Mouse (Mus musculus): ENCODE results near the gene Vmn1r2. TPM values are rescaled to one million over a fixed set of nuclear protein-coding genes. Genes with fewer than 3 reads are reported as not detected.
"Not testable (repeated sequence)": the region's sequence is repeated elsewhere in the genome, so short reads cannot be mapped to it uniquely, and the experiment has no call there.

The Vmn1r2 gene
- polyA plus RNA-seq (2017; shearing (Covaris generic)), result not detected

- ATAC-seq, result not testable (repeated sequence)
These were observed at the start of gene Vmn1r2 for GRCm38 (mm10) chr4:3167020-3167419. Vmn1r2 (plus strand) TSS chr4:3167320.

DNA sequence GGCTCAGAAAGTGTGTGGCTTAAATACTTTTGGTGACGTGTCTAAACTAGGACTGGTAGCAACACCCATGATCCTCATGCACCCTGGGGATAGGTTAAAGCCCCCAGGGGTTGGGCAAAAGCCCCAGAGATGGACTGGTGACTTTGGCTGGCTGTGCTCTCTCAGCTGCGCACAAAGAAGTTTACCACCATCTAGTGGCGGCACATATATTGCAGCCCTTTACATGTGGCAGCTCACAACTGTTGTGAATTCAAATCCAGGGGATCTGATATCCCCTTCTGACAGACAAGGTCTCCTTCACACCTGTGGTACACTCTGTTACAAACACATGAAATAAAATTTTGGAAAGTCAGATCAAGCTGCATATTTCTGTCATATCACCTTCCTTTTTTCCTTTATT is 19.2 kb upstream of the Vmn1r2 start:
- ATAC-seq, result not testable (repeated sequence)

GRCm38 (mm10) chr4:3153320-3153719 is 13.8 kb upstream of the Vmn1r2 start:
- ATAC-seq, result not testable (repeated sequence)

DNA sequence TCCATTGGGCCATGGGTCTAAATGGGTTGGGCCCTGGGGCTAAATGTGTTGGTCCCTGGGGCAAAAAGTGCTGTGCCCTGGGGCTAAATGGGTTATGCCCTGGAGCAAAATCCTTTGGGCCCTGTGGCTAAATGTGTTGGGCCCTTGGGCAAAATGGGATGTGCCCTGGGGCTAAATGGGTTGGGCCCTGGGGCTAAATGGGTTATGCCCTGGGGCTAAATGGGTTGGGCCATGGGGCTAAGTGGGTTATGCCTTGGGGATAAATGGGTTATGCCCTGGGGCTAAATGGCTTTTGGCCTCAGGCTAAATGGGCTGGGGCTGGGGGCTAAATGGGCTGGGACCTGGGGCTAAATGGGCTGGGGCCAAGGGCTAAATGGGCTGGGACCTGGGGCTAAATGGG is 2.7 kb upstream of the Vmn1r2 start:
- not testable (repeated sequence) for ATAC-seq

DNA sequence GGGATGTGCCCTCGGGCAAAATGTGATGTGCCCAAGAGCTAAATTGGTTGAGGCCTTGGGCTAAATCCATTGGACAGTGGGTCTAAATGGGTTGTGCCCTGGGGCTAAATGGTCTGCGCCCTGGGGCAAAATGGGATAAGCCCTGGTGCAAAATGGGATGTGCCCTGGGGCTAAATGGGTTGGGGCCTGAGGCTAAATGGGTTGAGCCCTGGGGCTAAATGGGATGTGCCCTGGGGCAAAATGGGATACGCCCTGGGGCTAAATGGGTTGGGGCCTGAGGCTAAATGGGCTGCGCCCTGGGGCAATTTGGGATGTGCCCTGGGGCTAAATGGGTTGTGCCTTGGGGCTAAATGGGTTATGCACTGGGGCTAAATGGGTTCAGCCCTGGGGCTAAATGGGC is 2.1 kb upstream of the Vmn1r2 start:
- ATAC-seq, result no peak

DNA sequence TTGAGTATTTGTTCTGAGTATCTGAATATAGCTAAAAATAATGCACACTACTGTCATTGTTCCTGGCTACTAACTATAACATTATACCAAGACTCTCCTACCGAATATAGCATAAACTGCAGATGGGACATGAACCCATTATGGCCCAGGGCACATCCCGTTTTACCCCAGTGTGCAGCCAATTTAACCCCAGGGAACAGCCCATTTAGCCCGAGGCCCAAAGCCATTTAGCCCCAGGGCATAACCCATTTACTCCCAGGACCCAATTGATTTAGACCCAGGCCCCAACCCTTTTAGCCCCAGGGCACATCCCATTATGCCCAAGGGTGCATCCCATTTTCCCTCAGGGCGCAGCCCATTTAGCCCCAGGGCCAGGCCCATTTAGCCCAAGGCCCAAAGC is 7.5 kb downstream of the Vmn1r2 start:
- ATAC-seq, result not testable (repeated sequence)

GRCm38 (mm10) chr4:3175756-3176155 is 8.6 kb downstream of the Vmn1r2 start:
- not testable (repeated sequence) for ATAC-seq

DNA sequence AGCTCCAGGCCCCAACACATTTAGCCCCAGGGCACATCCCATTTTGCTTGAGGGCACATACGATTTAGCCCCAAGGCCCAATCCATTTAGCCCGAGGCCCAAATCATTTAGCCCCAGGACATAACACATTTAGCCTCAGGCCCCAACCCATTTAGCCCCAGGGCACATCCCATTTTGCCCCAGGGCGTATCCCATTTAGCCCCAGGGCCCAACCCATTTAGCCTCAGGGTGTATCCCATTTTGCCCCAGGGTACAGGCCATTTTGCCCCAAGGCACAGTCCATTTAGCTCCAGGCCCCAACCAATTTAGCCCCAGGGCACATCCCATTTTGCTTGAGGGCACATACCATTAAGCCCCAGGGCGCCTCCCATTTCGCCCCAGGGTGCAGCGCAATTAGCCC is 9.1 kb downstream of the Vmn1r2 start:
- ATAC-seq, result not testable (repeated sequence)

DNA sequence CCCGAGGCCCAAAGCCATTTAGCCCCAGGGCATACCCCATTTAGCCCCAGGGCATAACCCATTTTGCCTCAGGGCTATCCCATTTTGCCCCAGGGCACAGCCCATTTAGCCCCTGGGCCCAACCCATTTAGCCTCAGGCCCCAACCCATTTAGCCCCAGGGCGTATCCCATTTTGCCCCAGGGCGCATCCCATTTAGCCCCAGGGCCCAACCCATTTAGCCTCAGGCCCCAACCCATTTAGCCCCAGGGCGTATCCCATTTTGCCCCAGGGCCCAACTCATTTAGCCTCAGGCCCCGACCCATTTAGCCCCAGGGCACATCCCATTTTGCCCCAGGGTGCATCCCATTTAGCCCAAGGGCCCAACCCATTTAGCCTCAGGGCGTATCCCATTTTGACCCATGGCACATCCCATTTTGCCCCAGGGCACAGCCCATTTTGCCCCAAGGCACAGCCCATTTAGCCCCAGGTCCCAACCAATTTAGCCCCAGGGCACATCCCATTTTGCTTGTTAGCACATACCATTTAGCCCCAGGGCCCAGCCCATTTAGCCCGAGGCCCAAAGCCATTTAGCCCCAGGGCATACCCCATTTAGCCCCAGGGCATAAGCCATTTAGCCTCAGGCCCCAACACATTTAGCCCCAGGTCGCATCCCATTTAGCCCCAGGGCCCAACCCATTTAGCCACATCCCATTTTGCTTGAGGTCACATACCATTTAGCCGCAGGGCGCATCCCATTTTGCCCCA is 9.8 kb downstream of the Vmn1r2 start:
- ATAC-seq, result not testable (repeated sequence)

GRCm38 (mm10) chr4:3185258-3185657 is 18.1 kb downstream of the Vmn1r2 start, which contains the start of gene Vmn1r3:
Vmn1r3 (minus strand) TSS chr4:3185358.
- ATAC-seq, result not testable (repeated sequence)

DNA sequence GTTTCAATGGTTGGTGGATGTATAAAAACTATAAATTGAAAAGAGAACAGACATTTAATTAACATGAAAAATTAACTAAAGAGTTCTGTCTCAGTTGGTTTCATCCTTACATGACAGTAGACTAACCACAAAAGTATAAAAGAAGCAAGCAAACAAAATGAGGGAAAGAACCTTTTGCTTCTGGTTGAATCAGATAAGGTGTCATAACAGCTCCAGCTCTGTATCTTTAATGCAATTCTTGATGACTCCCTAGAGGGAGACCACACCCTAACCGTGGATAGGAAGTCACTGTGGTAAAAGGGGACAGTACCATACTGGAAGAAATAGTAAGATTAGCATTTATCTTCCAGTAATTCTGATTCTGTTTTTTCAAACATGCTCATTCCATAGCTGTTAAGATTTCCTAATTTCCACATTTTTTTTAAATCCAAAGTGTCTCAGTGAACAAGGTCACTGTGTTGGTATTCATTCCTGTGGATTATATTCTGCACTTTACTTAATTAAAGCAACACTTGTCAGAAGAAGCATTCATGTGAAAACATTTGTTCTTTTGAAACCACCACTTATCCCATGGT is 42.6 kb downstream of the Vmn1r2 start:
- ATAC-seq, result peak; percentile 97

GRCm38 (mm10) chr4:3213349-3213748 is 46.2 kb downstream of the Vmn1r2 start:
- ATAC-seq, result not testable (repeated sequence)

DNA sequence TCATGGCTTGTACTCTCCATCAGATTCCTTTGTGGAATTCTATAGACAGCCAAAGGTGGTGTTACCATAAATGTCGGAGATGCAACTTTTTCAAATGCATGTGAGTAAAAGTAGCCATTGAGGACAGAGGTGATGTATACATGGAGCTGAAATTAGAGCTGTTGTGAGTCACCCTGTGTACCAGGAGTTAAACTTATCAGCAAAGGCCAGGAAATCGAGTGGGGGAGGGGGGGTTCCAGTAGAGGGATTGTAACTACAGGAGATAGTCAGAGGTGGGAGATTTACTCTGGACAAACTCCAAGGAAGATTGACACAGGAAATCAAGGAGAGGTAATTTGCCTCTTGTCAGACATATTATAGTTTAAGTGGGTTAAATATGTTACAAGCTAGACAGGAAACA is 49.3 kb downstream of the Vmn1r2 start:
- not testable (repeated sequence) for ATAC-seq

Other genes with a start within 250 kb of the Vmn1r2 start
- gene Vmn1r3, start 18.0 kb downstream of the Vmn1r2 start, polyA plus RNA-seq (2017; shearing (Covaris generic)), result not detected

All from inflammation-experienced regulatory T-cells, adult 6 months (primary cell).